Mouse (Mus musculus): Measurements from ENCODE around the gene Kcnn3.

Gene Kcnn3

DNA sequence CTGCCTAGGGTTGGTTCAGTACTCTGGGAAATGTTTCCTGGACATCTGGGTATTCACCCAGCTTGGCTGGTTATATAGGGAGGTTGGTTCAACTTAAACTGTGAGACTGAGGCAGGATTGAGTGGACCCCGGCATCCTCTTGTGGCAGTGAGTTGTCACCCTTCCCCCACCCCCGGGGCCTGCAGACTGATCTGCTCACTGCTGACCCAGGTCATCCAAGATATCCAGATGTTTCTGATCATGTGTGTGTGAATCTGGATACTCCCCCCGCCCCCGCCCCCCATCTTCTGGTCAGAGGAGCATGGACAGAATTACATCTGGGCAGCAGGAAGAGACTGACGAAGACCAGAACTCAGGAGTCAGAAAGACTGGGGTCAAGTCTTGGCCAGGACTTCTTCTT, 45.4 kb downstream of the Kcnn3 start:
- DNase-seq (ENCODE audit: low spot score), result no peak

DNA sequence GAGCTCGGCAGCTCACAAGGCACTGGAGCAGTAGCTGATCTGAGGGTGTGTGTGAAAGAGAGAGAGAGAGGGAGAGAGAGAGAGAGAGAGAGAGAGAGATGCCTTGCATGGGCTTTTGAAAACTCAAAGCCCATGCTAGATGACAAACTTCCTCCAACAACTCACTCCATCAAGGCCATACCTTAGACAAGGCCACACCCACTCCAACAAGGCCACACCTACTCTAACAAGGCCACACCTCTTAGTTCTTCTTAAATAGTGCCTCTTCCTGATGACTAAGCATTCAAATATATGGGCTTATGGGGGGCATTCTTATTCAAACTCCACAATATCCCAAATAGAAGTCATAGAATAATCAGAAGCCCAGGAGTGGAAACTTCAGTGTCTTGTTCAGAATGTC, 49.1 kb downstream of the Kcnn3 start:
- DNase-seq (ENCODE audit: low spot score), result no peak

DNA sequence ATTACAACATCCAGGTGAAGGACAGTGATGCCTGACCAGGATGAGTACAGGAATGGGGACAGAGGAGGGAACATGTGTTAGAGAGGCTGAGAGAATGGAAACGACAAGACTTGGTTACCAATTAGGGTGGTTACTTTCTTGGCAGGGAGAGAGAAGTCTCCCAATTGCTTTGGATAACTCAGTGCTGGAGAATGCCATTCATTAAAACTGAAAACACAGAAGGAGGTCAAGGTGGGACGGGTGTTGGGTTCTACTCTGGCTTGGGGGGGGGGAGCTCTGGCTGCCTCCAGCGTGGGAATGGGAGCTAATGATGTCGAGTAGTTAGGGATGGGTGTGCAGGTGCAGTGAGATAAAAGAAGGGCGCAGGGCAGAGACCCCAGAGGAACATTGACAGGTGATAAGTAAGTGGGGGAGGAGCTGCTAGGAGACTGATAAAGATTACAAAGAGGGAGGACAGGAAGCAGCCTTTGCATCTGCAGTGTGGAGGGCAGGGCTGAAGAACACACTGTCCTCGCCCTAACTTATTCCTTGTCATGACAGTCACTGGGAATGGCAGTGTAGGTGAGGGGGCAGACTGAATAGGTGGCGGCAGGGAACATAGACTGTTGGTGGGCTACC, 49.9 kb downstream of the Kcnn3 start:
- no peak for DNase-seq (ENCODE audit: low spot score)

DNA sequence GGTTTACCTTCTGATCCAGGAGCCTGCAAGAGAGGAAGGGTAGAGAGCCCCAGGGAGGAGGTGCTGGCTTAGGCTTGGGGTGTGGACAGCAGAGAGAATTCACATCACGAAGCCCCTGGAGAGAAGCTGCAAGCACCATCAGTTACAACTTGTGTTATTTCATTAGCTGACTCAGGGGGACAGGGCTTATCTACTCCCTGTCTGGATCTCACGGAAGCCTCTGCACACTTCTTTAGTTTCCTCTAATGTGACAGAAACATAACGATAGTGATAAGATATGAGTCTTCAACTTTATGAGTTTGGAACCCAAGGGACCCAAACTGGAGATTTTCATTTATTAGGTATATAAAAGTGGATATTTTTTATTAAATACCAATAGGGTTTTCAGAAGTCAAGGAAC, 50.4 kb downstream of the Kcnn3 start:
- no peak for DNase-seq (ENCODE audit: low spot score)

DNA sequence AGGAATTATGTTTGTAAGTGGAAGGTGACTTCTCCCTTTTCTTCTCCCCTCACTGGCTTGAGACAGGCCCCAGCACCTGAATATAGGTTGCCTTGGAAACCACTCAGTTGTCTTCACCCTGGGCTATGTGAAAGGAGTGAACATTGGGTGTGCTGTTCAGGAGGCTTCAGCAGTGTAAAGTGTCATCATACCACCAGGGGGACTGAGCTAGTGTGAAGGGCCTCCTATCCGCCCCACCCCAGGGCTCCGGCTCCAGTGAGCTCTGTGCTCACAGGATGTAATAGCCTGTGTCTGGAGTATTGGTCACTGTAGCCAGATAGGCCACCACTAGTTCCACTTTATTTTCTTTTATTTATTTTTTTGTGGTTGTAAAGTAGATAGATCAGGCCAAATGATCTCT, 54.3 kb downstream of the Kcnn3 start:
- DNase-seq (ENCODE audit: low spot score), result no peak

DNA sequence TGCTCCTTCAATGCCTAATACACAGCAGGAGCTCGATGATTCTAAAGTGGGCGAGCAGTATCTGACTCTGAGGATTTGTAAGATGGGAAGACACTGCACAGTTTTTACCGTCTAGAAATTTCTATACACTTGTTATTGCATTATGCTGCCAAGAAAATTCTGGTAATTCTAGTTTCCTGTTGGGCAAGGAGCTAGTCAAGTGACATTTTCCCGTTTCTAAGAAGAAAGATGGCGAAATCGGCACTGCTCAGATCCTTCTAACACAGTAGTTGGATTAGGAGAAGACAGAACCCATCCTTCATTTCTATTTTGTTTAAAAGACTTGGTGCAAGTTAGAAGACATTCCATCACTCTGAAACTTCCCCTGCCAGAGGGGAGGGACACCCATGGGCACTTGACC, 56.4 kb downstream of the Kcnn3 start:
- no peak for DNase-seq (ENCODE audit: low spot score)

DNA sequence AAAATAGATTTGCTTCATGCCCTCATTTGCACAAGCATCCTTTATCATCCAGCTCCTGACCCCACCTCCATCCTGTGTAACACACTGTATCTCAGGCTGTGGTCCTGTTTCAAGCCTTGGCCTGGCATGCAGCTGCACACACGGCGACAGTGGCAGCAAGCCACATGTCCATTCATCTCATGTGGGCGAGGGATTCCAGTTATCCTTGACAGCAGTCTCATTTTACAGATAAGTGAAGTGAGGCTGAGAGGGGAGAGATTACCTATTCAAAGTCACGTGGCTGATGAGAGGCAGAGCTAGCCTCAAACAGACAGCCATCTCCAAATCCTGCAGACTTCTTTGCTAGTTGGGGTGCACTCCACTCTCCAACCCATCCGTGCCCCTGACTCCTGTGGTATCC, 57.2 kb downstream of the Kcnn3 start:
- no peak for DNase-seq (ENCODE audit: low spot score)

DNA sequence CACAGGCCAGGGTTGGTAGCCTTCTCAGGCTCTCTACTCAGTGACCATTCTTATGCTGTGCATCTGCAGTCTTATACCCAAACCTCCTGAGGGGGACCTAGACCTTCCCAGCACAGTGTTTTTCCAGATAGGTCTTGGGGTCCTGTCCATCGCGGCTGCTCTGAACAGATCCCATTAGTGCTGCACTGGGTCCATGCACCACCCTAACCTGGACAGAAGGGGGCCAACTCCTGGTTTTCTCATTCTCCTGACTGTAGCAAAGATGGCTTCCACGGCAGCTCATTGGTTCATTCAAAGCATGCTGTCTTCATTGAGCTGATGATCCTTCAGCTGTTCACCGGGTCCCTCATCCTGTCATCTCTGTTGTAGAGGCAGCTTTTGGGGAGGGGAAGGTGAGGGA, 58.1 kb downstream of the Kcnn3 start:
- no peak for DNase-seq (ENCODE audit: low spot score)

DNA sequence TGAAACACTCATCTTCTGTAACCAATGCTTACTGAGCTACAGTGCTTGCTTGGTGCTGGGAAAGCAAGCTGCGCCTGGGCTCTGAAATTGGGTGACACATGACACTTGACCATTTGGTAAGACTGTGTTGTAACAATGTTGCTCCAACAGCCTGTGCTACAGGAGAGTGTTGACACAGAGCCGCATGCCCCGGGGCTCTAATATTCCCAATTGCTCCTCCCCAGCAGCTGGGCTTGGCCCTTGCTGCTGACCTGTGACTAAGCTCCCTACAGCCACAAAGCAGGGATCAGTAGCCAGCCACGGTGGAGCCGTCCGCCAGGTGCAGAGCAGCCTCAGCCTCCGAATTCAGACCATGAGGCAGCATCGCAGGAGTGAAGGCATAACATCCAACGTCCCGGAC, 58.8 kb downstream of the Kcnn3 start:
- DNase-seq (ENCODE audit: low spot score), result no peak

DNA sequence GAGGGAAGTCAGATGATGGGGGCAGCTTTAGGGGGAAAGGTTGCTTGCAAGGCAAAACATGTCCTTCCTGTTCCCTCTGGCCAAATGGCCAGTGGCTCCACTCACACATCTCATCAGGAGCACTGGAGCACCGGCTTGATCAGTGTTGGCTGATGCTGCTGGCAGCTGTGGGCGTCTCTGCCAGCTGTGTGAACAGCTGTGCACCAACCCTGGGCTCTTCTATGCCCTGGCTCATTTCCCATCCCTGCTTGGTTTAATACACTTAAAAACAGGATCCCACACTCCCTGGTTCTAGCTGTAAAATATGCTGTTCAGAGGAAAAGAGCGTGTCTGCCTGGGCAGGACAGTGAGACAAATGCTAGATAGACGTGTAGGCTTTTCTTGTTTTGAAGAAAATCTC, 64.3 kb downstream of the Kcnn3 start:
- DNase-seq (ENCODE audit: low spot score), result no peak

DNA sequence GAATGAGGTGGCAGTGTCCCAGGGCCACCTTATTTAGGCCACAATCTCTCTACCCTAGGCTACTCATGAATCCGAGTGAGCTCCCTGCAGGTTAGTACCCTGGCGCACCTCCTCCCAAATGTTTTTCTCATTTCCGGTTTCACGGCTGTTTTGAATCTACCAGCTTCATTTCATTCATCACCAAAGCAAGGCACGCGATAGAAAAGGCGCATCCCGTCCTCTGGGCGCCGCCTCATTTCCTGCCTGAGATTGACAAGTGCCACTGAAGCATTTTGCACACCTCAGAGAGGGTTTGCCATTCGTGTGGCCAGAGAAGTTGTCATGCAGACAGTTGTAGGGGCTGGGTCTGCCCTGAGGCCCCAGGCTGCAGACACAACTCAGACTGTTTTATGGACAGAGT, 68.5 kb downstream of the Kcnn3 start:
- DNase-seq (ENCODE audit: low spot score), result no peak

DNA sequence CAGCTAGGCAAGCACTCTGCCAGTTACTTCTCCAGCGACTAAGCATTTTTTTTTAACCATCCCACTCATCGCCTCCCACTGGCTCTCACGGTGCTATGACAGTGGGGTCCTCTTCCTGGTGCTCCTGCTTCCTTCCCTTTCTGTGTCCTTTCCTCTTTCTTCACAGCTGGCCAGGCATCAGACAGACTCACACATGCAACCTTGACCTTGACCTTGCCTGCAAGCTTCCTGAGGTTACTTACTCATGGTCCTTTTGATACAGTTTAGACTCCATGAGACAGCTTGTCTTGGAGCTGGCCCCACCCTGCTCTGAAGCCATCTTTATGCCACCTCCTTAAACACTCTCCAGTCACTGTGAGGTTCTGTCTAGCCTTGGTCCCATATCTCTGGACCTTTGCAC, 69.4 kb downstream of the Kcnn3 start:
- DNase-seq (ENCODE audit: low spot score), result no peak

DNA sequence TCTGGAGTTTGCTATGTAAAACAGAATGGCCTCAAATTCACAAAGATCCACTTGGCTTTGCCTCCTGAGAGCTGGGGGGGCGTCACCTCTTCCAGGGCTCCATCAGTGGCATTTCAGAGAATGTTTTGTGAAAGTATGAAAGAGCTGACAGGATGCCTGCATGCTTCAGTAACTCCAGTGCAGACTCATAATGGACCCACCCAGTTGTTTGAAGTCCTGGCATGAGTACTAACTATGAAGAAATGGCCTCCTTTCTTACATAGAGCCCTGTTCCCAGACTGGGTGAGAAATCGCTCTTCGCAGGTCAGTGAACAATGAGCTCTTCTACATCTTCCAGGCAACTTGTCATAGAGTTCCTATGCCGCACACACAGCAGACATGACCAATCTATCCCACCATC, 70.4 kb downstream of the Kcnn3 start:
- DNase-seq (ENCODE audit: low spot score), result no peak

DNA sequence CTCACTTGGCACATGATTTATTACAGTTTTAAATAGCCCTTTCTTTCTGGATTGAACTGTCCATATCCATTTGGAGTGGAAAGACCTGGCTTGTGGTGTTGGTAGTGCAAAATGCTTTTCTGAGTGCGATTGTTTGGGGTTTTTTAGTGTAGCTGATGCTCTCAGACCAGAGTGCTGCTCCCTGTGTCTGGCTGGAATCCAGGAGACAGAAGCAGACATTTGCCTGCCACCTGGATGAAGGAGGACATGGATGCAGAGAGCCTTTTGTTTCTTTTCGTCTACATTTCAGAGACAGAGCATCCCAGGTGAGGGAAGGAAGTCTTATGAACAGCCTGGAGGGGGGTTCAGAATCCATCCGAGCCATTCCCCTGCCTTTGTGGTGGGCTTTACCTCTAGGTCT, 71.5 kb downstream of the Kcnn3 start:
- no peak for DNase-seq (ENCODE audit: low spot score)

DNA sequence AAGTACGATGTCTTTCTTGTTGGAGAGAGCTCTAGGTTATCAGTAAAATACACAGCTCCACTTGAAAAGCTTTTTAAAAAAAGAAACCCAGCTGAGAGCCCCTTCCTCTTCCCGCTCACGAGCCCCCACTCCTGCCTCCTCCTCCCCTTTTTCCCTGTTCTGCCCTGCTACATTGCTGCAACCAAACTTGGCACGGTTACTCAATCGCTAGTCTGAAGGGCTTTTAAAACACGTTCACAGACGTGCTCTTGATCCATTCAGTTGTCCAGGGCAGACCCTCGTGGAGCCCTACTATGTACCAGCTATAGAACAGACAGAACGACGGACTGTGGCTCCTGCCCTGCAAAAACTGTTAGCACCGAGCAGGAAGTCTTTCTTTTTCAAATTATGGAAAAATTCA, 72.8 kb downstream of the Kcnn3 start:
- no peak for DNase-seq (ENCODE audit: low spot score)

DNA sequence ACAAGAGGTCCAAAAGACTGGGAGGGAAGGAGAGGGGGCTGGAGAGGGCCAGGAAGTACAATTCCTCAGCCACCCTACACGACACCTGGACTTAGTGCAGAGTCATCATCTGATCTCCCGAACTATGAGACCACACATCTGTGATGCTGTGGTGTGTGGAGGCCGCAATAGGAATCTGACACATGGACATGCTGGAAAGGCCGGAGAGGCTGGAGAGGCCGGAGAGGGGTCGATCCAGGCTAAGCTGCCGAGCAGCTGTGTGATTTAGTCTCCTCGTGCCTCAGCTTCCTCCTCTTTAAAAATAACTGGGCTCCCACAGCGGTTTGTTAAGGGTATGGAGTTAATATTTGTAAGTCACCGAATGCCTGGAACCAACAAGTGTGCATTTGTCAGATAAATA, 73.6 kb downstream of the Kcnn3 start:
- no peak for DNase-seq (ENCODE audit: low spot score)

DNA sequence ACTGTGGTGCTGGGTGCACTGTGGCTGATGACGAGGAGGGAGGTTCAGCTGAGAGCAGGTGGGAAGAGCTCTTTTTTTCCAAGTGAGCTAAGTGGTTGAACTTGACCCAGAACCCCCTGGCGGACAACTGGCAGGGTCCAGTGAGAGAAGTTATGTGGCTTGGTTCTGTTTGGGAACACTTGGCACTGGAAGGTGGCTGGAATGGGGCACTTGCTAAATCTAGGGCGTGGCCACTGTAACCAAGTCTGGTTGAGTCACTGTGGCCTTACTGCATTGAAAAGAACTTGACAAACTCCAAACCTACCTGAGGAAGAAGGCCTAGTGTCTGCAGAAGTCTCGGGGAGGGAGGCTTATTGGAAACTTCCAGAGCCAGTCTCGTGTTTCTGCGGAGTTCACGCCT, 78.4 kb downstream of the Kcnn3 start:
- no peak for DNase-seq (ENCODE audit: low spot score)

DNA sequence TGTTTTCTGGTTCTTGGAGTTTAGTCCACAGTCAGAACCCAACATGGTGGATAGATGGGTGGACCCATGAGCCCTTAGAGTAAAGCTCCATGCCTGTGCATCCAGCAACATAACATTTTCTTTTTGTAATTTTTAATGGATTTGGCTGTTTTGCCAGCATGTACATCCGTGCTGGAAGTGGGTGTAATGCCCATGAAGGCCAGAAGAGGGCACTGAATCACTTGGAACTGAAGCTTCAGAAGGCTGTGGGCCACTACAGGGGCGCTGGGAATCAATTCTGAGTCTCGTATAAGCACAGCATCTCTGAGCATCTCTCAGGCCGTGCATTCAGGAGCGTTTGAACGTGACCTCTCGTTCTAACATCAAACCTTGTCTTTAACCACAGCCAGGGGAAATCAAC, 79.0 kb downstream of the Kcnn3 start:
- DNase-seq (ENCODE audit: low spot score), result no peak

DNA sequence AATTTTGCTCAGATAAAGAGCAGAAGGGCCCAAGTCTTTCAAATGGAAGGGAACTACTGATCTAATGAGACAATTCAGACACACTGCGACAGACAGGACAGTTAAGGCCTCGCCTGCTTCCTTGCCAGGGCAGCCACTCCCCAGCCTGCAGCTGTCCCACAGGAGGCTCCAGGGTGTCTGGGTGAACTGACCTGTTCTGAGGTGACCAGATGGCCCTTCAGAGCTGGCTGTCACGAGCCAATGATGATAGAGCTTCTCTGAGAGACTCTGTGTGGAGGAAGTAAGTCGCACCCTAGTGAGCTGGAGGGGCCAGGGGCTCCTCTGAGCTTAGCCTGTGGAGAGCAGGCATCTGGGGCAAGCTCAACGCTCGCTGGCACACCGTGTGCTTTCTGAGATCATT, 81.1 kb downstream of the Kcnn3 start:
- DNase-seq (ENCODE audit: low spot score), result no peak

DNA sequence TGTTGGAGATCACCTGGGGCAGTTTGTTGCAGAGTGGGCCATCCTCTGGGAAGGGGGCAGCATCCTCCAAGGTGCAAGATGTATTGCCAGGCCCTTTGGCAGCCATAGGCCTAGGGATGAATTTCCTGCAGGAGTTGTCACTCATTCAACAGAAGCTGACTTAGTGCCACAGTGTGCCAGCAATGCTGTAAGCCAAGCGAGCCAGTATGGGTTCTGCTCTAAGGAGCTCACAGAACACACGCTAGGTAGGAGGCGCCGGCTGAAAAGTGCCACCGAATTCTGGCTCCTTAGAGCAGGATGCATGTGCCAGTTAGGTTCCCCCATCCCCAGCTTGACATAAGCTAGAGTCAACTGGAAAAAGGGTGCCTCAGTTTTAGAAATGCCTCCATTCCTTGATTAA, 83.3 kb downstream of the Kcnn3 start:
- no peak for DNase-seq (ENCODE audit: low spot score)

DNA sequence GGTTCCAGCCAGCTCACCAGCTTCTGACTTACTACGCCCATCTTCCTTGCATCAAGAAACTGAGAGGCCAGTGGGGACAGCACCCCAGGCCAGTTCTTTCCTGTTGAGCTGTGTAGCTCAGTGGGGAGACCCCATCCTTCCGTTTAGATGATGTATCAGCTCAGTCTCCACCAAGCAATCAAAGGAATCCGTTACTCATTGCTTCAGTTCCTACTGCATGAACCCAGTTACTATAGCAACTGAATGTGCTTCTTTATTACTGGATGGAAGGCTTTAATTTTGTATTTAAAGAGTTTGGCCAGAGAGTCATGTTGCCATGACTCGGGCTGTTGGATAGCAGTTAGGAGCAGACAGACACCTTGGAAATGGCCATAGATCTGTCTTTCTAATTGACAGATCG, 85.3 kb downstream of the Kcnn3 start:
- no peak for DNase-seq (ENCODE audit: low spot score)

DNA sequence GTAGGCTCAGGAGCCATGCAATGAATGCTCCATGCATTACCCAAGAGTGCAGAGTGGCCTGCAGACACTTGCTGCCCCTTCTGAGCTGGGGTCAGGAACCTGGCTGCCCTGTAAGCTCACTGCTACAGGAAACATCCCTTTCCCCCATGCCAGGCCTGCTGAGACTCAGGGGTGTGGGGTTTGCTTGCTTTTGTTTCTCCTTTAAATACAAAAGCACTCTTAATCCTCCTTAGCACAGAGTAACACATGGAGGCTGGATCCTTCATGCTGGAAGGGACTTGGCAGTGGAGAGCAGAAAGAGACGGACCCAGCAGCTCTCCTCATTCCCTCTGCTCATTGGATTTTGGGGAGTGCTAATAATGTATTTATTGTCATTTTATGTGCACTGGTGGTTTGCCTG, 87.4 kb downstream of the Kcnn3 start:
- DNase-seq (ENCODE audit: low spot score), result no peak

DNA sequence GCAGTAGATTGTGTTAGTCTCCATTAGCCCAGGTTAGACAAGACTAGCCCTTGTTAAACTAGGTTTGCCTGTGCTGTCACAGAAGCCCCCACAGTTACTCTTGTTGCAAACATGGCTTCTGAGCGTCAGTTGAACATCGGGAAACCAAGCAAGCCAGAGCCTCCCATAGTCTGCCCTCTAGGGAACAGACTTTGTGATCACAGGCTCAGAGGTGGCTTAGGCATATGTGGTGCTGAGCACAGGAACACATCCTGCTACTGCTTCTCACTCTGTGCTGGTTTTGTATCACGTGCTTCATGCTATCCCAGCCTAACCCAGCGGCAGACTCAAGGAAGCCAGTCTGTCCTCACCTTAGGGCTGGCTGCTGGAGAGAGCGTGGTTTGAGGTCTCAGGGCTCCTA, 92.1 kb downstream of the Kcnn3 start:
- DNase-seq (ENCODE audit: low spot score), result no peak

DNA sequence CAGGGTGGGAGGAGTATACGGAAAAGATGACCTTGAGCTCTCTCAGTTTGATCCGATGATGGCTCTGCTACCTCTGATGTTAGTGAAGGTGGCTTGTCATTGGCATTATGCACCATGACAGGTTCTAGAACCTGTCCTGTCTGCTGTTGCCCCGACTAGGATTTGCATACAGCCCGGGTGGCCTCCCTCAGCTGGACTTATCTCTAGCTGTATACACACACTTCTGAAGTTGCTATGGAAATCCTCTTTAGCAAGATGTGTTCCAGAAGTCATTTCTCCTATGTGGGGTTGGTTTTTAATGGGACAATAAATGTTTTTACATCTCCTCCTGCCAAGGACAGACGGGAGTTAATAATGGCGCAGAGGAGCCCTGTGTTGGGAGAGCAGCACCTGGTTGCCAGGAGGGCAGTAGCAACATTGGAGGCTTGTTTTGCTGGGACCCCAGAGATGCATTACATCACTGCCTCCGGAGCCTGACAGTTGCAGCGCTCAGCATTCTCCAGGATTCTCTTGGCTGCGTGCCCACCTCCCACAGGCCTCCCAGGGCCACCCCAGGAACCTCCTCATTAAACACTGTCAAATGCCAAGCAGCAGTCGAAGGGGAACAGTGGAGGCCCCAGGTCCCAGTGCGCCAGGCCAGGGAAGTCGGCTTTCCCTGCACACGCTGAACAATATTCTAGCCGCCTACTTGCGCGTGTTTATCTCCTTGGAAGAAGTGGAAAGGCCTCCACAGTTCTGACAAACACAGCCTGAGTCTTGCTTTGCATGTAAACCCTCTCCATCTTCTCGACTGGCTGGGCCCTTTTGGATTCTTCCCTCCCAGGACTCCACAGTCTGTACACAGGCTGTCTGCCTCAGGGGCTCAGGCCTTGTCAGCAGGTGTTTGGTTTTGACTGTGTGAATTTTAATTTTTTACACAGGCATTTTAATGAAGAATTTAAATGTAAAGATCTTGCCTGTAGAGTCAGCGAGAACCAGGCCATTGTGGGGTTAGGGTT, 93.9 kb downstream of the Kcnn3 start:
- DNase-seq (ENCODE audit: low spot score), result no peak

All from spleen, adult 12 weeks (tissue).